Mouse (Mus musculus) limb, embryonic 11.5 days (tissue): ENCODE data around the gene Ung. TPM values are rescaled to one million over a fixed set of nuclear protein-coding genes. Genes with fewer than 3 reads are reported as not detected.

Experiments
- ATAC-seq: fragments of 200-750 bp; cut with Nextera tagmentation; 2 replicates; pipeline ENCODE4 v1.8.0; 2017; ENCODE audit warnings: low read depth; ENCODE audit not compliant: insufficient number of reproducible peaks, low FRiP score, low TSS enrichment
- DNase-seq: peaks from one replicate; pipeline ENCODE4 v3.0.0-alpha.2; 2015; ENCODE audit warnings: low spot score
- H3K27ac ChIP-seq: fragments of 300-500 bp; sonication (generic); replicated peaks from 2 replicates; pipeline ENCODE4 v1.5.1; 2014; ENCODE audit warnings: low read depth, mild to moderate bottlenecking, low read length
- H3K27me3 ChIP-seq: fragments of 300-500 bp; sonication (generic); 2 replicates; pipeline ENCODE4 v1.6.1; 2014; ENCODE audit warnings: mild to moderate bottlenecking, low read length, mixed read lengths; ENCODE audit not compliant: control insufficient read depth, insufficient read depth
- H3K36me3 ChIP-seq: fragments of 300-500 bp; sonication (generic); 2 replicates; pipeline ENCODE4 v1.6.1; 2014; ENCODE audit warnings: mild to moderate bottlenecking, low read length, moderate library complexity, mixed read lengths; ENCODE audit not compliant: control insufficient read depth, insufficient read depth
- H3K4me1 ChIP-seq: fragments of 300-500 bp; sonication (generic); 2 replicates; pipeline ENCODE4 v1.6.1; 2014; ENCODE audit warnings: low read length, mixed read lengths; ENCODE audit not compliant: control insufficient read depth, insufficient read depth
- H3K4me2 ChIP-seq: fragments of 300-500 bp; sonication (generic); 2 replicates; pipeline ENCODE4 v1.6.1; 2014; ENCODE audit warnings: low read depth, mild to moderate bottlenecking, moderate library complexity; ENCODE audit not compliant: severe bottlenecking
- H3K4me3 ChIP-seq: fragments of 300-500 bp; sonication (generic); 2 replicates; pipeline ENCODE4 v1.5.1; 2014; ENCODE audit warnings: low read depth, low read length
- H3K9ac ChIP-seq: fragments of 300-500 bp; sonication (generic); 2 replicates; pipeline ENCODE4 v1.6.1; 2014; ENCODE audit warnings: mild to moderate bottlenecking, low read length
- H3K9me3 ChIP-seq: fragments of 300-500 bp; sonication (generic); 2 replicates; pipeline ENCODE4 v1.6.1; 2016; ENCODE audit warnings: low read length; ENCODE audit not compliant: control insufficient read depth
- WGBS: fragments of 180-500 bp; shearing (Covaris S2); extraction: QIAGEN DNeasy Blood & Tissue Kit; methylation state at CpG from one replicate; pipeline ENCODE4 v1.1.7; 2014; 5-methylcytosine and 5-hydroxymethylcytosine counted together
- polyA plus RNA-seq: library from polyadenylated mRNA; unstranded; fragments of >200 nt; fragmentation: Nextera tagmentation; extraction: Ambion mirVana; gene quantifications from 2 replicates; pipeline ENCODE4 v1.2.1, GENCODE M21; 2014

The Ung gene
- polyA plus RNA-seq, 1 experiment from 2014 or later, result 41.8 TPM

- H3K4me3 ChIP-seq, result no peak overlapping the region
- 93% methylated on average over 3 of the region's 3 CpGs for WGBS
- H3K36me3 ChIP-seq, result no peaks in the 10 kb centered on the region
- no peak overlapping the region for H3K27ac ChIP-seq
- H3K4me2 ChIP-seq, result no peak overlapping the region
- no peak overlapping the region for H3K9ac ChIP-seq
- DNase-seq (no peak), ATAC-seq (no peak)
- peaks cover 3% of the 10 kb centered on the region; the same call in 1 of the 2 replicates for H3K27me3 ChIP-seq
- H3K9me3 ChIP-seq, result no peaks in the 10 kb centered on the region
- no peaks in the 10 kb centered on the region for H3K4me1 ChIP-seq
These were observed 42.8 kb downstream of the Ung start for GRCm38 (mm10) chr5:114172936-114173335.

- WGBS, result 70% methylated on average over 7 of the region's 7 CpGs
- no peaks in the 10 kb centered on the region for H3K36me3 ChIP-seq
- H3K4me3 ChIP-seq, result no peak overlapping the region
- H3K4me1 ChIP-seq, result no peaks in the 10 kb centered on the region
- H3K27me3 ChIP-seq, result peaks cover 3% of the 10 kb centered on the region; the same call in 1 of the 2 replicates
- H3K4me2 ChIP-seq, result no peak overlapping the region
- ATAC-seq (no peak), DNase-seq (no peak)
- H3K9me3 ChIP-seq, result no peaks in the 10 kb centered on the region
- H3K9ac ChIP-seq, result no peak overlapping the region
- H3K27ac ChIP-seq, result no peak overlapping the region
These were observed 43.3 kb downstream of the Ung start for GRCm38 (mm10) chr5:114173458-114173857.

- Histone ChIP-seq H3K4me2 (no peak overlapping the region), H3K36me3 (no peaks in the 10 kb centered on the region), H3K27ac (no peak overlapping the region), H3K27me3 (peaks cover 3% of the 10 kb centered on the region; the same call in 1 of the 2 replicates), H3K4me3 (no peak overlapping the region), H3K9me3 (no peaks in the 10 kb centered on the region), H3K9ac (no peak overlapping the region), H3K4me1 (no peaks in the 10 kb centered on the region)
- ATAC-seq (no peak), DNase-seq (no peak)
- 32% methylated on average over 16 of the region's 16 CpGs for WGBS
These were observed 43.8 kb downstream of the Ung start for GRCm38 (mm10) chr5:114173877-114174581.

GRCm38 (mm10) chr5:114174639-114175038, 44.5 kb downstream of the Ung start:
- ATAC-seq (no peak), DNase-seq (peak; percentile 80)
- H3K9me3 ChIP-seq, result no peaks in the 10 kb centered on the region
- H3K27me3 ChIP-seq, result peaks cover 3% of the 10 kb centered on the region; the same call in 1 of the 2 replicates
- 11% methylated on average over 16 of the region's 16 CpGs for WGBS
- no peak overlapping the region for H3K4me2 ChIP-seq
- H3K4me3 ChIP-seq, result no peak overlapping the region
- H3K9ac ChIP-seq, result no peak overlapping the region
- no peaks in the 10 kb centered on the region for H3K4me1 ChIP-seq
- no peak overlapping the region for H3K27ac ChIP-seq
- H3K36me3 ChIP-seq, result no peaks in the 10 kb centered on the region

GRCm38 (mm10) chr5:114175596-114176171, 45.5 kb downstream of the Ung start:
- ATAC-seq (peak; percentile 94), DNase-seq (peak; percentile 99)
- Histone ChIP-seq H3K9ac (peak overlapping the region; percentile 59), H3K27ac (peak overlapping the region; percentile 8; the same call in 1 of the 2 replicates), H3K4me3 (peak overlapping the region; percentile 55), H3K4me2 (peak overlapping the region; percentile 81), H3K36me3 (no peaks in the 10 kb centered on the region), H3K27me3 (peaks cover 3% of the 10 kb centered on the region; the same call in 1 of the 2 replicates), H3K9me3 (no peaks in the 10 kb centered on the region), H3K4me1 (no peaks in the 10 kb centered on the region)
- WGBS, result under 1% methylated on average over 26 of the region's 26 CpGs

- Histone ChIP-seq H3K36me3 (no peaks in the 10 kb centered on the region), H3K27me3 (peaks cover 3% of the 10 kb centered on the region; the same call in 1 of the 2 replicates), H3K4me1 (no peaks in the 10 kb centered on the region), H3K27ac (no peak overlapping the region), H3K9me3 (no peaks in the 10 kb centered on the region), H3K4me2 (peak overlapping the region; percentile 81; the same call in 1 of the 2 replicates), H3K4me3 (peak overlapping the region; percentile 55; the same call in 1 of the 2 replicates), H3K9ac (no peak overlapping the region)
- ATAC-seq (no peak), DNase-seq (no peak)
- 53% methylated on average over 8 of the region's 8 CpGs for WGBS
These were observed 46.6 kb downstream of the Ung start for GRCm38 (mm10) chr5:114176548-114177400.

- no peak overlapping the region for H3K9ac ChIP-seq
- no peaks in the 10 kb centered on the region for H3K9me3 ChIP-seq
- H3K4me2 ChIP-seq, result no peak overlapping the region
- 82% methylated on average over 4 of the region's 4 CpGs for WGBS
- H3K4me3 ChIP-seq, result no peak overlapping the region
- no peaks in the 10 kb centered on the region for H3K36me3 ChIP-seq
- H3K4me1 ChIP-seq, result no peaks in the 10 kb centered on the region
- DNase-seq (no peak), ATAC-seq (no peak)
- H3K27me3 ChIP-seq, result peaks cover 3% of the 10 kb centered on the region; the same call in 1 of the 2 replicates
- no peak overlapping the region for H3K27ac ChIP-seq
These were observed 48.0 kb downstream of the Ung start for GRCm38 (mm10) chr5:114177966-114178719.
